Mouse (Mus musculus): ENCODE data around the gene Lypd5.

DNA sequence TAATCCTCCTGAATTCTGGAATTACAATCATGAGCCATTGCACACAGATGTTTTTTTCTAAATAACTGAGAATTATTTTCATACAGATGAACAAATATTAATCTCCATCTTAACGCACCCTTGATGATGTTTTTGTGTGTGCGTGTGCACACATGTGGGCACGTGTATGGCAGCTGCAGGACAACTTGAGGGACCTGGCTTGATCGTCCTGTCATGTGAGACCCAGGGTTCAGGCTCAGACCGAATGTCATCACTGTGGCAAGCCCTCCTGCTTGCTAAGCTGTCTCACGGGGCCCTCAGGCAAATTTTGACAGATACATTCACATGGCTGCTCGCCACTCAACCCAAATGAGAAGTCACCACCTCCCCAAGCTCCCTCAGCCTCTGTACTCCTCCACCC lies 41.5 kb downstream of the Lypd5 start:
- no peak for TF ChIP-seq CTCF (IDR thresholded peaks at IDR 0.05; ENCODE audit: low read depth, low read length)
- TF ChIP-seq POLR2A (IDR thresholded peaks at IDR 0.05; ENCODE audit: borderline replicate concordance, low read depth, low read length): no peak
